Mouse (Mus musculus): Measurements from ENCODE around the gene Epas1.

Epas1 gene

DNA sequence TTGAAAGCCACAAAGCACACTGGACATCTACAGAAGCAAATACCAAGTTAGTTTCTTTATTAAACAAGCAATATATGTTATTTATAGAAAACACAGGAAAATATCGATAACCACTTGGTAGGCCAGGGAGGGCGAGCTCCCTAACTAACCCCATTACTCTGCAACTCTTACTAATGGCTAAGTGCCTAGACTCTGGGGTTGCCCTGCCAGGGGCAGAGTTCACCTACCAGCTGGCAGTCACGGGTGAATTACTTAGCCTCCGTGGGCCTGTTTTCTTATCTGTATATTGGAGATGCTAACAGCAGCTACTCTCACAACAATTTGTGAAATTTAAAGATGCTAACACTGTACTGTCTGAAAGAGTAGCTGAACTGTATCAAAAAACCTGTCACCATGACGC is 42.3 kb downstream of the Epas1 start:
- no peak for DNase-seq

DNA sequence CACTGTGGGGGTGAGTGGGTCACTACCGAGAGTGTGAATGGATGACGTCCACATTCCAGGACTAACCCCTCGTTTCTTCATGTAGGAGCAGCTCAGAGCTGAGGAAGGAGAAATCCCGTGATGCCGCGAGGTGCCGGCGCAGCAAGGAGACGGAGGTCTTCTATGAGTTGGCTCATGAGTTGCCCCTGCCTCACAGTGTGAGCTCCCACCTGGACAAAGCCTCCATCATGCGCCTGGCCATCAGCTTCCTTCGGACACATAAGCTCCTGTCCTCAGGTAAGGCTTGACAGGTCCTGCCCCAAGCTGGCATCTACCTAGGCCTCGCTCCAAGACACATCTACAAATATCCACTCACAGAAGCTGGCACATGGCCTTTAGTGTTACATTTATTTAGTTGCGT is 43.5 kb downstream of the Epas1 start:
- DNase-seq, result no peak

DNA sequence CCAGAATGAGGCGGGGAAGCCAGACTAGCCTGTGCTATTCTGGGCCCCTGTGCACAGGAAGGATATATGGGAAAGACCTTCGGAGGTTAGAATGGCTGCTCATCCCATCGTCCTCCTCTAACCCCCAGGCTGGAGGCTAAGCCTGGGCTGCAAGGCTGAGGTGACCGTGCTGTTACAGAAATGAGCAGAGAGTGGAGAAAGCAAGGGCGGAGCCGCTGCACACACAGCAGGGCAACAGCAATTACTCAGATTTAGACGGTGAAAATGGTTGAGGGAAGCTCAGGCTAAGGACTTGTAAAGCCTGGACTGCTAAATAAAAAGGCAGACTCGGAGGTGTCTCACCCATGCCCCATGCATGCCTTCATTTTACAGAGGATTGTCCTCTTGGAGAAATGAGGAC is 45.0 kb downstream of the Epas1 start:
- no peak for DNase-seq

DNA sequence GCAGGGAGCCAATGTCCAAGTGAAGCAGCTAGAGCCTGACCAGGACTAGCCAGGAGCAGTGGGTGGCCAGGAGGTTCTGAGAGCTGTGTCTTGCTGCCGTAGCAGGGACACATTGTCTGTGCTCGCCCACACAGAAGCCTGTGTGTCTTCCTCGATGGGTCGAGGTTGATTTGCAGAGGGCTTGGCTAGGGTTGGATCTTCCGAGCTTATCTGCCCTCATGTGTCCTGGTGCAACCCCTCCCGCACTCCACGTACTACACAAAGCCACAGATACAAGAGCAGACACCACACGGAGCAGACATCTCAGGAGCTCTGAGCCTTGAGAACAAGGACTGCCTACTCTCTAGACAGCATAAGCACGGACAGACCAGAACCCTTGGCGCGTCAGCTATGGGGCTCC is 45.5 kb downstream of the Epas1 start:
- DNase-seq, result no peak

DNA sequence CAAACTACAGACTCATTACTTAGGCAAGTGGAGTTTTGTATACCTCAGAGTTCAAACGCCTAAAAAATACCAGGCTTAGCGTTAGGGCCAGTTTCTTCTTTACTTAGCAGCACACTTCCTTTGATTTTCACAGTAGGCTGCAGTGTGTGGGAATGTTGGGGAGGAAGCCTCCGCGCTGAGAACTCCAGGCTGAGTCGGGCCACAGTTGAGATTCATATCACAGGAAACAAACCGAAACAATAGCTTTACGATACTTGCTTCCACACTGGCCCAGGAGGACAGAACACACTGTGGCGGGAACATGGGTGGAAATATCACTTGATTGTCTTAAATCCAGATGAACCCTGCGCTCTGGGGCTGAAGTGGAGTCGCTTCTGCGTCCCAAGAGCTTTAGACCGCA is 47.0 kb downstream of the Epas1 start:
- DNase-seq, result peak in 1 of 2 experiments; percentile 25

DNA sequence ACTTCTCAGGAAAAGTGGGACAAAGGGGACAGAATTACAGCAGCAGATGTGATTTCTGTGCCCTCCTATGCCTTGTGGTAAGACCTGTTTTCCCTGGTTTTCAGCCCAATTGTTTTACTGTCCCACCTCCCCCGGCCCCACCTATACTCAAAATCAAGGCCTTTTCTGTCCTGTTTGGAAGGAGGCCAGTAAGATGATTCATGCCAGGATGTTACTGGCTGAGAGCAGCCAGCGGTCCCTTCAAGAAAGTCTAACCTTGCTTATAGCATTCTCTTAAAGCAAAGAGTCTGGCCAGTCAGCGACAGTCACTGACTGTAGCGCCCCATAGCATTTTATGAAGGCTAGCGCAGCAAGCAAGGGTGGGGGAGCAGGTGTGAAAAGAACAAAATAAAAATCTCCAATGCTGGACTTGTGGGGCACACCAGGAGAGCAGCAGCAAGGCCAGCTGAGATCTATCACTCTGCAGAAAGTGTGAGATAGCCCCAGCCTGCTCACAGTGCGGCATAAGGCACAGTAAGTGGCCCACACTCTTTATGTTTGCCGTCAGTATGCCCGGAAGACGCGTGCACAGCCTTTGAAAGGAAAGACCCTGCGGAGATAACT is 47.8 kb downstream of the Epas1 start:
- DNase-seq, result peak in 1 of 2 experiments; percentile 51

DNA sequence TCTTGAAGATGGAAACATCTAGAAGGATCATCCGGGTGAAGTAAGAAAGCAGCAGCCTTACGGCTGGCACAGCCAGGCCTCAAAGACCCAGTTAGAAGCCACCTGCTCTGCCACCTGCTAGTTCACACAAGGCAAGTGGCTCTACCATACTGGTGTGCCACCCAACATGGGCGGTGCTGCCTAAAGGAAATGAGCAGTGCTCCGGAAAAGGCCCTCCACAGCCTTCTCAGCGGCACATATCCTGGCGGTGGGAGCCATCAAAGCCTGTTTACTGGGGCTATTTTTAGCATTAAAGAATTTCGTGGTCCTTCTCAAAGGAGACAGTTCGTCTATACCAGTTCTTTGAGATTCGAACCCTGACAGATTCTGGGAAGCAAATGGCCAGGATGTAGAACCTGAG is 48.4 kb downstream of the Epas1 start:
- peak; percentile 81 to 92 for DNase-seq

DNA sequence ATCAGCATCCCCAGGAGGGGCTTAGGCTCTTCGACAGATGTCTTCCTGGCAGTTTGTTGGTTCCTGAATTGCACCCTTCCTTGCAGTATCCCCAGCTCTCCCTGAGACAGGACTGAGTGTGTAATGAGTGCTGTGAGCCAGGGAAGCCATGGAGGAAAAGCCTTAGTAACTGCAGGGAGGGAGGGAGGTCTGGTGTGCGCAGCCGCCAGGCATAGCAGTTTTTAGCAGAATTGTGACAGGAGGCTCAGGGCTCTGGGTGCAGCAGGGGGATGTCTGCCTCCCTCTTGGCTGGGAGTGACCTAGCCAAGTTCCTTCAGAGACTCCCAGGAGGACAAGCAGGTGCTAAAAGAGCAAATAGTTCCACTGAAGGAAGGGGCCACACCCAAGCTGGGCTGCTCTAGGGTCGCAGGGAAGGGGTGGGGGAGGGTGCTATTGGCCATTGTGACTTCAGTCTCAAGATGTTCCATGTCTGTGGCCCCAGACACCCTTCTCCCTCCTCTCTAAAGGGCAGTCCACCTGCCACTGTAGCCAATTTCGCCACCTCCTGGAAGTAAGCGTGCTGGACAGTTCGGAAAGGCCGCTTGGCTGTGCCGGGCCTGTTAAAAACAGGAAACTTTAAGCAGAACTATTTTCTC is 49.0 kb downstream of the Epas1 start:
- peak; percentile 44 to 55 for DNase-seq

DNA sequence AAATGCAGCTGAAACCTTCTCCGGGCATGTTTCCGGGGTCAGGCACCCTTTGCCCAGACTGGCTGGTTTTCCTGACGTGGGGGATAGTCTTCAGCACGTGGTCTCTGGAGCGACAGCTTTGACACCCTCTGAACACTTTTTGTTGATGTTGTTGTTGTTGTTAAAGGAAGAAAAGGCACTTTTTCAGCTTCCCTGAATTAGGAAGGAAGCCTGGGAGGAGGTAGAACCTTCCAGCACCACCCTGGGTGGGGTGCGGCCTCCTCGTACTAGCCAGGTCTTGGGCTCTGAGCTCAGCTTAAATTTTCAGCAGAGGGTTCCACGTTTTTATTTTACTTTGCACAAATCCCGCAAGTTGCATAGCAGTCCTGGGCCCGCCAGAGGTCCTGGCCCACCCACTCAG is 49.6 kb downstream of the Epas1 start:
- DNase-seq, result no peak

DNA sequence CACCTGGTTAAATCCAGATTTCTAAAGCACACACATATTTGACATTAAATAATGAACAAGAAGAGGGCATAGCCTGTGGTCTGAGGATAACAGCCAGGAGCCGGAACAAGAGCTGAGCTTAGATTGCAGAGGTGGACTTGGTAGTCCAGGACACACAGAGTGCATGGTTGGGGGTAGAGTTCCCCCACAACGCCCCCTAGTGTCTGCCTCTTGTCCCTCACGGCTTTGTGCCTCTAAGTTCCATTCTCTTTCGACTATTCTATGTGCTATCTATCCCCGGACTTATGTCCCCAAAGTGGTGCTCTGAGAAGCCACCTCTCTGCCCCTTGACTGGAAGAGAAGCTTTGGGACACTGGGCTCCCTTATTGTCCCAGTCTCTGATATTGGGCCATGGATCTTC is 50.2 kb downstream of the Epas1 start:
- DNase-seq, result no peak

DNA sequence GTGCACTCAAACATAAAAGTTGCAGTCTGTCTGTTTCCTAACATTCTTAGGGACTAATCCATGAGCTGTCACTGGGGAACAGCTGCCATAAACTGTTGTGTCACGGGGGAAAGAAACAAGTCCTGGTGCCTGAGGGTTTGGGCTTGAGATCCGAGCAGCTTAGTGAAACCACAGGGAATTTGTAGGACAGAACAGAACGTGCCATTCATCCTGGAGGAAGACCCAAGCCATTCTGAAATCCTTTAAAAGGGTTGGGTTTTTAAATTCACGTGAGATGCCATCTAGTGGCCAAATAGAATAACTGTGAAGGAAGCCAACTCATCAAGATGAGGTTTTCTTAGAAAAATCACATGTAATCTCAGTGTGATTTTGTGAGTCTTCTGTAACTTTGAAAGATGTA is 58.5 kb downstream of the Epas1 start:
- DNase-seq, result no peak

DNA sequence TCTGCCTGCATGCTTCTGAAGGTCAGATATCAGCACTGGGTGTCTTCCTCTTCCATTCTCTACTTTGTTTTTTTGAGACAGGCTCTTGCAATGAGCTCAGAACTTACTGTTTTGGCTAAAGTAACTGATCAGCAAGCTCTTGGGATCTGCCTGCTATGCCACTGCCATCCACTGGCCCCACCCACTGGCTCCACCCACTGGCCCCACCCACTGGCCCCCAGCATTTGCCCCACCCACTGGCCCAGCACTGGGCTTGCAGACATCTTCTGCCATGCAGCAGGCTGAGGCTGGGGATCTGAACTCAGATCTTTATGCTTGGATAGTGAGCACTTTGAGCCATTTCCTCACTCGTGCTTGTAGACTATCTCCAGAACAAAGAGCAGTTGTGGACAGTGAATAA is 60.8 kb downstream of the Epas1 start:
- DNase-seq, result no peak

DNA sequence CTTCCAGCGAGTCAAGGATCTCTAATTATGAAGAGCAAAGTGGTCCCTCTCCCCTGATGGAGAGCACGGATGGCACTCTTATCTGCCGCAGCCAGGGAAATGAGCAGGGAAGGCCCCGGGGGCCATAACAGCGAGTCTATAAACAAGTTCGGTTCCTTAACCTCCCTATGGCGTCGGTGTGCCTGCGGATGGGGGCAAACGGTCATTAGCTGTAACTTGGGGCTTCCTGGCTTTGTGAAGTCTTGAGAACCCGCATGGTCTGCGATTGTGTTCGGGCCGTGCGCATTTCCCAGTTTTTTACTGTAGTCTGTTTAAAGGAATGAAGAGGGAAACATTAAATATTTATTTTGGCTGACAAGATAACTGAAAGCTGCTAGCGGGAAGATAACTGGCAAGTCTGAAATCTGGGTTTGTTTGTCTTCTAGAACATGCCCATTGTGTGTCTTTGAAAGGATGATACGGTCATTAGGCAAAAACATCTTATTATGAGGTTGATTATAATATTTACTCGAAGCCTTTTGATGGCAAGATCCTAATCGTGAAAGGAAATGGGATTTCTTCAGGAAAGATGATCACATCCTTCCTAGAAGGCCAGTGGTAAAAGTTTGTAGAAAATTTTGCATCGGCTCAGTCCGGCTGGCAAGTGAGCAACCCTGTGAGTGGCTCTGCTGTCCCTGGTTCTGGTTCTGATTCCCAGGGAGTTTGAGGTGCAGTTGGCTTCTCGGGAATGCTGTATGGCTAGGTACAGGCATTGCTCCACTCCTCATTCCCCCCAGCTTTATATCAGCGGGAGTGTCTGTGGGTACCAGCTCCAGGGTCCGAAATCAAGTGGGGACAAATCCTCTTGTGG is 61.7 kb downstream of the Epas1 start:
- no peak for DNase-seq

DNA sequence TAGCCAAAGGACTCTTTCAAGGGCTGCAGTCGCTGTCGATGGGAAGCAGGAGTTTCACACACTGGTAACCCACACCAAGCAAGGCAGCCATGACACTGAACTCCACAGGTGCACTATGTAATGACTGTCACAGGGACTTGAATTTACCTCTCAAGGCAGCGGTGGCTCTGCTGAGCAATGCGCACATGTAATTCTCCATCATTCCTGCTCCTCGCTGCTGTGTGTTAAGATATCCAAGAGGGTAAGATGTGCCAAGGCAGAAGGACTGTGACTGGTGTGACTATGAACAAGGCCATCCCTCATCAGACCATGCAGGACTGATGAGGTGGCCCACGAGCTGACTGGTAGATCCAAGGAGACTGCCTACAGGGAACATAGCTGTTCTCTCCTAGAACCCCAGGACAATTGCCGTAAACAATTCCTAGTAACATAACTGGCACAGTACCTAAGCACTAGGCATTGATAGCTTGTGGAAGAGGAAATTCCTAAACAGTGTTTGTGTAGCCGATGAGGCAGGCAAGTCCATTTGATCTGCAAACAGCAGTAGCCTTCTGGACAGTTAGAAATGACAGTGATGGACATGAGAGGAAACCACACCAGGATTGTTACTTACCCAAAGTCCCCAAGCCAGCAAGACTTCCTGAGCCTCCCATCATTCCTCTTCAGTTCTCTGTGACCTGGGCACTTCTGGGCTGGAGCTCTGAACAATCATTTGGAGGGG is 68.7 kb downstream of the Epas1 start:
- no peak for DNase-seq

DNA sequence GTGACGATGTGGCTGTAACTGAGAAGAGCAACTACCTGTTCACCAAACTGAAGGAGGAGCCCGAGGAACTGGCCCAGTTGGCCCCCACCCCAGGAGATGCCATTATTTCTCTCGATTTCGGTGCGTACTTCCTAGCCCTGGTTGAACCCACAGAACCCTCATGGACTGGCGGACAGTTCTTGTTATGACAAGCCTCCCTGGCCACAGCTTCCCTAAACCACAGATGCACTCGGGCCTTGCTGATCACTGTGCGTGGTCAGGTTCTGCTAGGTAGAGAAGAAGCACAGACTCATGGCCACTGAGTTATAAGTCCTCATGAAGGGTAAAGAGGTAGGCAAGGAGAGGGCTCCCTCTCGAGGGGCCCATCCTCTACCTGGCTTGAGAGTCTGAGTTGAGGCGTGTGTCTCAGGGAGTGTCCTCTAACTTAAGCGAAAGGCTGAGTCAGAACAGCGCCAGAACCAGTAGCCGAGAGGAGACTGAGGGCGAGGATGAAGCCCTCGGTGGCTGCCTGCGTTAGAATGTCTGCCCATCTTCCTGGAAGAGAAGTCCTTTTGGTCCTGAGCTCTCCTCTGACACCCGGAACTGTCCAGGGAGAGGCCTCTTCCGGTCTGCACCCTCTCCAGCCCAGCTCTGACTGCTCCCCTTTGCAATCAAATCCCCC is 71.1 kb downstream of the Epas1 start:
- DNase-seq, result no peak

DNA sequence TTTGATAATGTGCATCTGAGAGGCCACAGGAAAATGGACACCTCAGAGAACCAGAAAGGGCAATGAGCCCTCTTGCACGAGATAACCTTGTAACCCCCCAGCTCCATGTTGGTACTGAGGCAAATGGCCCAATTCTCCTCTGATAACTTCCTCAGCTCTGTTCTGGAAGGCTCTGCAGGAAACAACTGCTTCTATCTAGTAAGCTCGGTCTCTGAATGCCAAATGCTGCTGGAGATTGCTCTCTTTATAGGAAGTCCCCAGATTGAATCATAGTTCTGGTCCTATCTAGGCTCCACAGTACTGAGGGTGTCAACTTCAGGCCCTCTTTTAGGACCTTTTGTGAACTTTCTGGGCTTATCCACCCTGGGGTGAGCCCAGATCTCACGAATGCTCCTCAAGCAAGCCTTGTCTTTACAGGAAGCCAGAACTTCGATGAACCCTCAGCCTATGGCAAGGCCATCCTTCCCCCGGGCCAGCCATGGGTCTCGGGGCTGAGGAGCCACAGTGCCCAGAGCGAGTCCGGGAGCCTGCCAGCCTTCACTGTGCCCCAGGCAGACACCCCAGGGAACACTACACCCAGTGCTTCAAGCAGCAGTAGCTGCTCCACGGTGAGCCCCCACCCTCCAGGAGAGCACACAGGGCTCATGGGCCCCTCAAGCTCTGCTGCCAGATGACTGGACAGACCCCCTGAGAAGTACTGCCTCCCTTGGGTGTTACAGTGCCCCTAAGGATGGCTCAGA is 71.8 kb downstream of the Epas1 start:
- no peak for DNase-seq

DNA sequence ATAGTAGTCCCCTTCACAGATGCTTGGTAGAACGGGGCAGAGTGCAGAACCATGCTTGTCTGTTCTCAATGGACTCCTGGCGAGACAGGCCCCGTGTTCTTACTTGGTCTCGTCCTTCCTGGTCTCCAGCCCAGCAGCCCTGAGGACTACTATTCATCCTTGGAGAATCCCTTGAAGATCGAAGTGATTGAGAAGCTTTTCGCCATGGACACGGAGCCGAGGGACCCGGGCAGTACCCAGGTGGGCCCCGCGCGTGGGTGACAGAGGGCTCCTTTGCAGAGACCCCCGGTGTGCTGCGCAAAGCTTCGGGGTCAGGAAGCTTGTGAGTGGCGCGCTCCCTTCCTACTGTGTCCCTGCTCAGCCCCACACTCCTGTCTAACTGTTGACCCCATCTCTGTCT is 72.9 kb downstream of the Epas1 start:
- DNase-seq, result no peak

DNA sequence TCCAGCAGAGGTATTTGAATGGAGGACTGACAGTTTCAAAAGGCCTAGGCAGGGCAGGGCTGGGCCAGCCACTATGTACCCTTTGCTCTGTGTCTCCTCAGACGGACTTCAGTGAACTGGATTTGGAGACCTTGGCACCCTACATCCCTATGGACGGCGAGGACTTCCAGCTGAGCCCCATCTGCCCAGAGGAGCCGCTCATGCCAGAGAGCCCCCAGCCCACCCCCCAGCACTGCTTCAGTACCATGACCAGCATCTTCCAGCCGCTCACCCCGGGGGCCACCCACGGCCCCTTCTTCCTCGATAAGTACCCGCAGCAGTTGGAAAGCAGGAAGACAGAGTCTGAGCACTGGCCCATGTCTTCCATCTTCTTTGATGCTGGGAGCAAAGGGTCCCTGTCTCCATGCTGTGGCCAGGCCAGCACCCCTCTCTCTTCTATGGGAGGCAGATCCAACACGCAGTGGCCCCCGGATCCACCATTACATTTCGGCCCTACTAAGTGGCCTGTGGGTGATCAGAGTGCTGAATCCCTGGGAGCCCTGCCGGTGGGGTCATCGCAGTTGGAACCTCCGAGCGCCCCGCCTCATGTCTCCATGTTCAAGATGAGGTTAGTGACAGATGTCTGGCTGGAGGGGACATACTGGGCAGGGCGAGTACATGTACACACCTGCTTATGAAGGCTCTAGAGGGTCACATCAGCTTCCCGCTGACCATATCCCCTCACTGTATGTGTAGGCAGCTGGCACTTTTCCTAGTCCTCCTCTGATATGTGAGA is 74.1 kb downstream of the Epas1 start:
- DNase-seq, result no peak

DNA sequence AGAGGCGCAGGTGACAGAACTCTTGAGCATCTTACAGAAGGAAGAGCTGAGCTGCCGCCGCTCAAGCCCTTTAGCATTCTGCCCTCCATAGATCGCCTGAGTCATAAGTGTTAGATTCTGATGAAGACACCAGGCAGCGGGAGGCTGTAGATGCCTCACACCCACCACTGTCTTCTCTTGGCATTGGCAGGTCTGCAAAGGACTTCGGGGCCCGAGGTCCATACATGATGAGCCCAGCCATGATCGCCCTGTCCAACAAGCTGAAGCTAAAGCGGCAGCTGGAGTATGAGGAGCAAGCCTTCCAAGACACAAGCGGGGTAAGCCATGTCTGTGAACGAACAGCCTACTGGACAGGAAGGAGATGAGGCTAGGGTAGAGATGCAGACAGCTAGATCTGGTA is 75.0 kb downstream of the Epas1 start:
- DNase-seq, result no peak

DNA sequence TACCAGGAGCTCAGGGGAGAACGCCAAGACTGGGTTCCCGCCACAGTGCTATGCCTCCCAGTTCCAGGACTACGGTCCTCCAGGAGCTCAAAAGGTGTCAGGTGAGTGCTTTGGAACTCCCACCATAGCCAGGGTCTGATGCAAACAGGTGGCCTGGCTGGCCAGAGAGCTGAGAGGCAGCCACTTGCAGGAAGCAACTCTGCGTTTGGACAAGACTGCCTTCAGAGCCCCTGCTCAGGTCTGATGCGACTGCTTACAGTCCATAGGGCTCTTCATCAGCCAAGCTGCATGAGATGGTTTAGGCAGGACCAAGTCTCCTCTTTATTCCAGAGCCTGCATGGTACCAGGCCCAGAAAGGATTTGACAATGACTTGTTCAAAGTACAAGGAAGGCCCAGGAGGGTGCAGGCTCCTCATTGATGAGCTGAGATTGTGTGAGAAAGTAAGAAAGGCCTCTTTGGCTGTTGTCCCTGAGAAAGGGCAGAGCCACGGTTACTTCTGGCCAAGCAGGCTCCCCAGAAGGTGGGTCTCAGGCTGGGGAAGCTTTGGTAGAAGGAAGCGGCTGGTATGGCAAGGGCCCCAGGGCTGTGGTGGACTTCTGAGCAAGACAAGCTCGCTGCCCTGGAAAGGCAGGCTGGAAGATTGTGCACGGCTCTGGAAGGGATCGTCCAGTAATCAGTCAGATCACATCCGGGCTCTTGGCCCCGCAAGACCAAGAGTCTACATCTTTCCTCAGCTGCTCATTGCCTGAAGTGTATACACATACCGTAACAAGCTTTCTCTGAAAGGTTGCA is 76.1 kb downstream of the Epas1 start:
- DNase-seq, result no peak

DNA sequence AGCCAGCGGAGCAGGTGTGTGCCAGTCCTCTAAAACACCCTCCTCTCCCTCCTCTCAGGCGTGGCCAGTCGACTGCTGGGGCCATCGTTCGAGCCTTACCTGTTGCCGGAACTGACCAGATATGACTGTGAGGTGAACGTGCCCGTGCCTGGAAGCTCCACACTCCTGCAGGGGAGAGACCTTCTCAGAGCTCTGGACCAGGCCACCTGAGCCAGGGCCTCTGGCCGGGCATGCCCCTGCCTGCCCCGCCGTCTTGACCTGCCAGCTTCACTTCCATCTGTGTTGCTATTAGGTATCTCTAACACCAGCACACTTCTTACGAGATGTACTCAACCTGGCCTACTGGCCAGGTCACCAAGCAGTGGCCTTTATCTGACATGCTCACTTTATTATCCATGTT is 77.4 kb downstream of the Epas1 start:
- no peak for DNase-seq
